Mouse (Mus musculus) stomach, postnatal 0 days (tissue): Measurements from ENCODE around the gene Gm7694. TPM values are rescaled to one million over a fixed set of nuclear protein-coding genes. Genes with fewer than 3 reads are reported as not detected.

Source experiments
- ATAC-seq: fragments of 200-750 bp; cut with Nextera tagmentation; 2 replicates; pipeline ENCODE4 v1.8.0; 2017; ENCODE audit not compliant: low FRiP score, low TSS enrichment
- DNase-seq: peaks from one replicate; pipeline ENCODE4 v3.0.0-alpha.2; 2016; ENCODE audit warnings: low spot score
- H3K27ac ChIP-seq: fragments of 300-500 bp; sonication (generic); replicated peaks from 2 replicates; pipeline ENCODE4 v1.5.1; 2014; ENCODE audit warnings: mild to moderate bottlenecking, control low read depth
- H3K27me3 ChIP-seq: fragments of 300-500 bp; sonication (generic); 2 replicates; pipeline ENCODE4 v1.6.1; 2014; ENCODE audit warnings: low read length; ENCODE audit not compliant: control insufficient read depth, insufficient read depth
- H3K36me3 ChIP-seq: fragments of 300-500 bp; sonication (generic); 2 replicates; pipeline ENCODE4 v1.6.1; 2014; ENCODE audit warnings: low read length, mixed read lengths; ENCODE audit not compliant: control insufficient read depth, insufficient read depth
- H3K4me1 ChIP-seq: fragments of 300-500 bp; sonication (generic); replicated peaks from 2 replicates; pipeline ENCODE4 v1.6.1; 2014; ENCODE audit warnings: antibody characterized with exemption; ENCODE audit not compliant: control insufficient read depth, insufficient read depth
- H3K4me2 ChIP-seq: fragments of 300-500 bp; sonication (generic); replicated peaks from 2 replicates; pipeline ENCODE4 v1.6.1; 2014; ENCODE audit warnings: low read depth, mild to moderate bottlenecking, control low read depth, moderate library complexity
- H3K4me3 ChIP-seq: fragments of 300-500 bp; sonication (generic); 2 replicates; pipeline ENCODE4 v1.5.1; 2014; ENCODE audit warnings: low read depth, low read length, control low read depth
- H3K9ac ChIP-seq: fragments of 300-500 bp; sonication (generic); 2 replicates; pipeline ENCODE4 v1.6.1; 2014; ENCODE audit warnings: mild to moderate bottlenecking, low read length, control low read depth, mixed read lengths
- H3K9me3 ChIP-seq: fragments of 300-500 bp; sonication (generic); 2 replicates; pipeline ENCODE4 v1.6.1; 2016; ENCODE audit warnings: low read length; ENCODE audit not compliant: control insufficient read depth
- CTCF ChIP-seq: IDR thresholded peaks from 2 replicates; pipeline ENCODE4 v1.5.1; 2016; ENCODE audit warnings: antibody characterized with exemption, low read depth, mild to moderate bottlenecking, moderate library complexity
- EP300 ChIP-seq: optimal IDR thresholded peaks from 2 replicates; pipeline ENCODE3; 2016; ENCODE audit warnings: antibody characterized with exemption
- WGBS: fragments of 180-500 bp; shearing (Covaris S2); extraction: QIAGEN DNeasy Blood & Tissue Kit; methylation state at CpG from one replicate; pipeline ENCODE4 v1.1.7; 2014; 5-methylcytosine and 5-hydroxymethylcytosine counted together
- polyA plus RNA-seq: library from polyadenylated mRNA; unstranded; fragments of >200 nt; fragmentation: Nextera tagmentation; extraction: Ambion mirVana; gene quantifications from 2 replicates; pipeline ENCODE4 v1.2.1, GENCODE M21; 2015

Gm7694 gene
- polyA plus RNA-seq, 1 experiment from 2014 or later: 1.7 TPM

GRCm38 (mm10) chr1:170301686-170302085 is 4.4 kb downstream of the Gm7694 start:
- TF ChIP-seq EP300 (no peak), CTCF (no peak)
- 90% methylated on average over 9 of the region's 9 CpGs for WGBS
- ATAC-seq: no peak

GRCm38 (mm10) chr1:170299496-170299895 is 6.6 kb downstream of the Gm7694 start:
- Histone ChIP-seq H3K36me3 (no peaks in the 10 kb centered on the region; the same call in 1 of the 2 replicates), H3K27ac (no peak overlapping the region), H3K9me3 (no peaks in the 10 kb centered on the region), H3K27me3 (no peaks in the 10 kb centered on the region), H3K4me1 (no peaks in the 10 kb centered on the region), H3K4me2 (no peak overlapping the region), H3K9ac (no peak overlapping the region), H3K4me3 (no peak overlapping the region)
- DNase-seq (no peak), ATAC-seq (no peak)
- 82% methylated on average over 4 of the region's 4 CpGs for WGBS
- TF ChIP-seq EP300 (no peak), CTCF (no peak)

More at GRCm38 (mm10) chr1:170301686-170302085, 4.4 kb downstream of the Gm7694 start:
- Histone ChIP-seq H3K4me2 (no peak overlapping the region), H3K9ac (no peak overlapping the region), H3K27me3 (no peaks in the 10 kb centered on the region), H3K4me1 (no peaks in the 10 kb centered on the region), H3K36me3 (no peaks in the 10 kb centered on the region; the same call in 1 of the 2 replicates), H3K27ac (no peak overlapping the region), H3K9me3 (no peaks in the 10 kb centered on the region), H3K4me3 (no peak overlapping the region)
- no peak for DNase-seq

- ATAC-seq: no peak
- 69% methylated on average over 15 of the region's 15 CpGs for whole genome bisulfite sequencing
- no peak for DNase-seq
- Histone ChIP-seq H3K27ac (no peak overlapping the region), H3K4me2 (no peak overlapping the region), H3K27me3 (no peaks in the 10 kb centered on the region), H3K9ac (no peak overlapping the region), H3K9me3 (no peaks in the 10 kb centered on the region), H3K4me3 (no peak overlapping the region), H3K36me3 (no peaks in the 10 kb centered on the region), H3K4me1 (no peaks in the 10 kb centered on the region)
- no peak for TF ChIP-seq EP300
- no peak for TF ChIP-seq CTCF
Observed at GRCm38 (mm10) chr1:170294786-170295570, 11.2 kb downstream of the Gm7694 start.

- TF ChIP-seq EP300 (no peak), CTCF (no peak)
- no peak overlapping the region for H3K27ac ChIP-seq
- H3K9ac ChIP-seq: no peak overlapping the region
- no peaks in the 10 kb centered on the region for H3K36me3 ChIP-seq
- H3K27me3 ChIP-seq: no peaks in the 10 kb centered on the region
- no peaks in the 10 kb centered on the region for H3K4me1 ChIP-seq
- no peak for ATAC-seq
- H3K9me3 ChIP-seq: no peaks in the 10 kb centered on the region
- no peak overlapping the region for H3K4me3 ChIP-seq
- WGBS: 75% methylated on average over 5 of the region's 5 CpGs
- no peak for DNase-seq
- H3K4me2 ChIP-seq: no peak overlapping the region
Observed at GRCm38 (mm10) chr1:170293257-170293656, 12.9 kb downstream of the Gm7694 start.

- ATAC-seq (peak; percentile 67), DNase-seq (peak; percentile 60)
- H3K4me2 ChIP-seq: 0 out of 2 replicates have a peak overlapping the region, but pooled peaks have one; percentile 21
- no peak overlapping the region for H3K4me3 ChIP-seq
- H3K27me3 ChIP-seq: no peaks in the 10 kb centered on the region
- TF ChIP-seq CTCF (peak; percentile 94), EP300 (no peak)
- no peak overlapping the region for H3K9ac ChIP-seq
- H3K9me3 ChIP-seq: no peaks in the 10 kb centered on the region
- no peaks in the 10 kb centered on the region for H3K36me3 ChIP-seq
- WGBS: 23% methylated on average over 9 of the region's 9 CpGs
- H3K27ac ChIP-seq: no peak overlapping the region
- H3K4me1 ChIP-seq: no peaks in the 10 kb centered on the region
Observed at GRCm38 (mm10) chr1:170292239-170292951, 13.7 kb downstream of the Gm7694 start.
